Mouse (Mus musculus) heart, postnatal 25 days (tissue): ENCODE measurements around the gene Stxbp5l. TPM values are rescaled to one million over a fixed set of nuclear protein-coding genes. Genes with fewer than 3 reads are reported as not detected.
"Not testable (repeated sequence)": the region's sequence is repeated elsewhere in the genome, so short reads cannot be mapped to it uniquely, and the experiment has no call there.

ENCODE experiments used
- DNase-seq: peaks from one replicate; pipeline ENCODE4 v3.0.0; 2022; ENCODE audit warnings: low spot score
- intact Hi-C: fragments of 180-260 bp; cut with DNase I; formaldehyde crosslinking; loops from one replicate; pipeline ENCODE4 v1.15.1; 2025
- total RNA-seq, 2 experiments: library from RNA; stranded (reverse); gene quantifications; 2 replicates each; pipeline ENCODE4 v1.2.3; 2021

The Stxbp5l gene
- total RNA-seq, result not detected

DNA sequence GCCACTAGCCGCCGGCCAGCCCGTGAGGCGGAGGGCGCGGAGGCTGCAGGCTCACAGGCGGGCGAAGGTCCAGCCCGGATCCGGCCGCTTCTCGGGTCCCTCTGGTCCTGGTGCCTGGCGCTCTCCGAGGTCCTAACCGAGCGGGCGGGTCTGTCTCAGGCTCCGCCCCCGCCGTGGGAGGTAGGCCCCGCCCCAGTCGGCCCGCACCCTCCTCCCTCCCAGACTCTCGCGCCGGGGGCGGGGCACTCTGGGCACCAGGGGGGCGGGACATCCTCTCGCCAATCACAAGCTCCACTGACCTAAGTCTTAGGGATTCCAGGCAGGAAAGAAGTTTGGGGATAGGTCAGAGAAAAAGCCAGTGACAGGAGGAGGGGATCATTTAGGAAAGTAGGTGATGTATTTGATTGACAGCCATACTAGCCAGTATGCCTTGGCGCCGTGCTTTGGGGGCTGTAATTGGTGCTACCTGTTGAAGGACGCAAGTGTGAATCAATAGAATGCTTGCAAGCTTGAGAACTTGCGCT, at the start of gene Stxbp5l:
Gene Stxbp5l, minus strand, starts transcription at position 142 of the 524 bp plus-strand sequence.
- DNase-seq, result peak; percentile 53
- intact Hi-C loops, result no loop called here

DNA sequence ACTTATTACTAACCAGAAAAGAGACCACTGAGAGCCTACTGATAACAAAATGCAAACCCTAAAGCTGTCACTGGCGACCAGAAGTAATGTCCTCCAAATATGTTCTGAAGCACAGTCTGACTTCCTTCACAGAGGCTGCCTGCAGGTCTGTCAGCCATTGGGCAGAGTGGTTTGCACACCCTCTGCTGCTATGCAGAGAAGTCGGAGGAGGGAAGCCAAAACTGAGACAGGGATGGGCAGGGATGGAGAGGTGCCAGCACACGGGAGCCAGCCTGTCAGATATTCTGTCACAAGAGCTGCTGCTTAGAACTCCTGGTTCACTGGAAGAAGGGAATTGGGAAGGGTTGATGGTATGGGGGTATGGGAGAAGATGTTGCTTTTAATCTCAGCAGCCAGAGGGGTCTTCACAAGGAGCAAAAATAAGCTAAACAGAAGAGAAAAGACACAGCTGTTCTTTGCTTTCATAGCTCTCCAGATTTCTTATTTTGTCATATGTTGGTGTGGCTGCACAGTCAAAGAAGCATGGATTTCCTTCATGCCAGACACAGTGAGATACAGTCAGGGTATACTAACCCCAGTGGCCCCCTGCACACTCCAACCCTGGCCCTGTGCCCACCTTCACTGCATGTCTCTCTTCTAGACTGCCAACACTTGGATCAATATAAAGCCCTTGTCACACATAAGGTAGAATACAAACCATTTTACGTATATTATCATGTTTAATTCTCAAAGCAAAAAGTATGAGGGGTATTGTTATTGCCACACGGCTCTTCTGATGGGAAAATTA, 48.8 kb upstream of the Stxbp5l start:
- intact Hi-C loops, result no loop called here
- DNase-seq, result no peak

- DNase-seq, result no peak
- intact Hi-C loops, result no loop called here
Measured at GRCm38 (mm10) chr16:37425434-37425833, 40.7 kb upstream of the Stxbp5l start.

DNA sequence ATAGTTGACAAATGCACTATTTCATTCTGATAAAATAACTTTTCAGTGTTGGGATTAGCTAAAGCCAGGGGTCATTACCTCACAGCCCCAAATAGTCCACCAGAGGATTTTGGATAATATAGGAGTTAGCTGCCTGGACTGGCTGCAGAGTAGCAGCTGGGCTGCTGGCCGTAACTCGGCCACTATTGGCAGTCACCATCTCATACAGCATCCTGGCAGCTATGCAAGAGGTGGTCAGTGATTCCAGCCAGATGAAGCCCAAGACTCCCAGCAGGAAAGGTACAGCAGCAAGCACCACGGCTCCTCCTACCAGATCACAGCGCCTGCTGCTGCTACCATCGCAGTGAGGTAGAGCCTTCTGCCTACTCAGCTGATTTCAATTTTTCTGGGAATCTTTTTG, 38.1 kb upstream of the Stxbp5l start:
- intact Hi-C loops, result no loop called here
- no peak for DNase-seq

DNA sequence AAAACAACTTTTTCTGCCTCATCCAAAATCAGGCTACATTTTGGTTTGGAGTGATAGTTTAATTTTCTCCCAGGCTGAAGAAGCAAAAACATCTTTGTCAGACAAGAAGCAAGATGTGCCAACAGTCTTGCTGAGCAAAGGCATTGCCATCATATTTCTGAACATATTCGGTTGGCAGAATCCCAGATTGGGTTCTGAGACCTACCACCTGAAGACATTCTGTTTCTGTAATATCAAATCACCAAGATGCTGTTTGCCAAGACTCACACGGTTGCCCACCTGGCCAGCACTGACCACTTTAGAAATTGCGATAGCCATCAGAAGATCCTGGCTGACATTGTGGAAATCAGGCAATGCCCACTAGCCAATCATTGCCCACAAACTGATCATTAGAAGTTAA, 37.1 kb upstream of the Stxbp5l start:
- intact Hi-C loops, result no loop called here
- DNase-seq, result no peak

DNA sequence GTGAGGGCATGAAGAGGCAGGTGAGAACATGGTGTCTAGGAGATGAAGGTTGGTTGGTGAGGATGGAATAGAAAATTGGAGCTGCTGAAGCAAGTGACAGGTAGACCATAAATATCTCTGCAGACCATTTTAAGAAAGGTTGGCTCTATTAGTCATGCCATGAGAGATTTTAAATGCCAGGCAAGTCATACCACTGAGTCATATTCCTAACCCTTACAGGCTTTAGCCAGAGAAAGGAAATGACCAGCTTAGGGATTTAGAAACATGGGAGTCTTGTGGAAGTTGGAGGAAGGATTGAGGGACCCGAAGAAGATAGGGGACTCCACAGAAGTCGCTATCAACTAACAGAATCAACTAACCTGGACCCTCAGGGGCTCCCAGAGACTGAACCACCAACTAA, 35.8 kb upstream of the Stxbp5l start:
- DNase-seq, result no peak
- intact Hi-C loops, result no loop called here

DNA sequence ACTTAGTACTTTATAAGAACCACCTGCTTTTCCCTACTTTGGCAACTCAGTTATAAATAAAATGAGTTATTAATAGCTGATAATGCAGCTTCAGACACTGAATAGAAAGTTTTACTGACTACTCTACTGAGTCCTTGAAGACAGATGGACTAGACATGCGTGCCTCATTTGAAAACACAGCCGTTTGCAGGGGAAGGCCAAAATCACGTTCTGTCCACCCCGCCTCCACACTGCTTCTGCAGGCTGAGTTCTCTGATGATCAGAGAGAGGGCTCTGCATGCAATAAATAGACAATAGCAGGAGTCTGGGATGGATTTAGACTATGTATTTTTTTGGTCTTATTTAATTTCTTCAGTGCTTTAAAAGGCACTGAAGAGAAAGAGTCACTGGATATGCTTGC, 20.8 kb upstream of the Stxbp5l start:
- intact Hi-C loops, result no loop called here
- no peak for DNase-seq

DNA sequence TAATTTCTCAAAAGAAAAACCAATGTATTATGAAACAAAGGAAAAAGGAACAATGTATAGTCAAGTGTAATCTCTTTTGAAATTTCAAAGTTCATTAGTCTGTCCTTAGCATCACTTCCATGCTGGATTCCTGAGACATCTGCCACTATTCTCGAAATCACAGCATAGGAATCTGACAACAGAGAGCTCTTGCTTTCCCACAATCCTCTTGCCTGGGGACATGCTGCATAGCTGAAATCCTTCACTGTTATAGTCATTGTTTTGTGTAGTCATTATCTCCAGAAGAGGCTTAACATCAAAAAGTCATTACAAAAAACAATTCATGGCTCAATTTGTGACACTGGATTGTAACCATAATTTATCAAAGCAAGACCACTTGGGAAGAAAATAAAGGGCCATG, 20.2 kb upstream of the Stxbp5l start:
- intact Hi-C loops, result no loop called here
- no peak for DNase-seq

GRCm38 (mm10) chr16:37389964-37390363, 5.2 kb upstream of the Stxbp5l start:
- intact Hi-C loops, result no loop called here
- DNase-seq, result no peak

GRCm38 (mm10) chr16:37389201-37389905, 4.6 kb upstream of the Stxbp5l start:
- intact Hi-C loops, result no loop called here

DNA sequence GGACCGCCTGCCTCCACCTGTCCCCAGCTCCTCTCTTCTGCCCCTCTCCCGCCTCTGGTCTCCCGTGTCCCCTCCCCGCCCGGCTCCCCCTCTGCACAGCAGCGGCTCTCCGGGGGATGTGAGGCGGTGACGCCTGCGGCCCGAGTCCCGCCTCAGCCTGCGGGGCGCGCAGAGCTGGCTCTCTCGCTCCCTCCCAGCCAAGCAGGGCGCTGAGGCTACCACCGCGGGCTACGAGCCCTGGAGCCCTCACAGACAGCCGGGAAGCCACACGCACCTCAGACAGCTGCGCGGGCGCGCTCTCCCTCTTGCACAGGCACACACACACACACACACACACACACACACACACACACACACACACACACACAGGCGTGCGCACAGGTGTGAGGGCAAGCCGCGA, 393 bp downstream of the Stxbp5l start:
- DNase-seq, result no peak
- intact Hi-C loops, result no loop called here

More at GRCm38 (mm10) chr16:37389201-37389905, 4.6 kb upstream of the Stxbp5l start:
- DNase-seq, result no peak

DNA sequence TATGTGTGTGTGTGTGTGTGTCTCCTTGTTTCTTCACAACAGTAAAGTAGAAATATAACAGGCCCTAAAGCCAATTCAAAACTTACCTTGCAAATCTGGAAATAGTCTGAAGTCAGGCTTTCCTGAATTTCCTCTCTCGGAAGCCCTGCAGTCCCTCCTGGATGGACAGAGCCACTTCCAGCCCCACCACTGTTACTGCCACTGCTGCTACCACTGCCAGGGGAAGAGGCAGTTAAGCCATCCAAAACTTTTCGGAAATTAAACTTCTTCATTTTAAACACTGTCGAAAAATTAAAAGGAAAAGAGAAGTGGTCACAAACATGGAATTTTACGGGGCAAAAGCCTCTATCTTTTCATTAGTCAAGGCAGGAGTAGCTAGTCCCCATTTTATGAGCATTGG, 1.3 kb downstream of the Stxbp5l start:
- no peak for DNase-seq
- intact Hi-C loops, result no loop called here

DNA sequence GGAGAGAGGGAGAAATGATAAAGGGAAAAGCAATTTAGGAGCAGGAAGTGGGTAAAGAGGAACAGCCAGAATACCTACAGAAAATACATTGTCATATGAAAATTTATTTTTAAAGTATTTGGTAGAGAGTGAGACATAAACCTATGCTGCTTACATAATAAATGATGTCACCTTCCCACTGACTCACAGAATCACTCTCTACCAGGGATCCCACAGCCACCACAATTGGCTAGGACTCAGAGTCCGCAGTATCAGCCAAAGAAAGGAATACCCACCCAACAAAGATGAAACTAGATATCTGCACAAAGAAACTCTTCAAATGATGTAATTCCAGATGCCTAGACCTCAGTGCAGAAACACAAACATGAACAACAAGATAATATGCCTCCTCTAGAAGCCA, 12.0 kb downstream of the Stxbp5l start:
- DNase-seq, result no peak
- intact Hi-C loops, result no loop called here

- no peak for DNase-seq
- intact Hi-C loops, result no loop called here
Measured at GRCm38 (mm10) chr16:37367426-37367825, 17.3 kb downstream of the Stxbp5l start.

GRCm38 (mm10) chr16:37363958-37364357, 20.8 kb downstream of the Stxbp5l start:
- intact Hi-C loops, result no loop called here

GRCm38 (mm10) chr16:37355621-37356020, 29.1 kb downstream of the Stxbp5l start:
- no peak for DNase-seq
- intact Hi-C loops, result no loop called here

More at GRCm38 (mm10) chr16:37363958-37364357, 20.8 kb downstream of the Stxbp5l start:
- DNase-seq, result no peak

- no peak for DNase-seq
- intact Hi-C loops, result loop anchor here (2.0 kb wide), 1 partner anchor 336 kb away; no protein-coding TSS in a partner anchor
Measured at GRCm38 (mm10) chr16:37347092-37347491, 37.7 kb downstream of the Stxbp5l start.

DNA sequence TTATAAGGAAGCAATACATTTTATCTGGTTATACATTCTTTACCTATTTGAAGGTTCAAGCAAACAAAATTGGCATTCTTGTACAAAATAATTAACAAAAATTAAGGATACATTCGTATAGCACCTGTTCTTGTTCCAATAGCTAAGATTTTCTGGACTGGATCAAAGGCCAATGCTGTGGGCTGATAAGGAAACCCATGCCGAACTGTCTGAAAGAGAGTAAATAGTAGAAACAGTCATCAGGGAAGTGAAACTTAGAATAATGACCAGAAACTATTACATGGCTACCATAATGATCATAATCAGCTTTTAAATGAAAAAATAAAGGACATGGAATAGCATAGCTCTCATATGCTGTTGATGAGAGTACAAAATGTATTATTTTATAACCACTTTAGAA, 39.8 kb downstream of the Stxbp5l start:
- intact Hi-C loops, result no loop called here

GRCm38 (mm10) chr16:37341446-37341845, 43.3 kb downstream of the Stxbp5l start:
- intact Hi-C loops, DNase-seq: not testable (repeated sequence)

More for the DNA sequence above, 39.8 kb downstream of the Stxbp5l start:
- no peak for DNase-seq

GRCm38 (mm10) chr16:37338177-37338576, 46.6 kb downstream of the Stxbp5l start:
- DNase-seq, result no peak
- intact Hi-C loops, result no loop called here

DNA sequence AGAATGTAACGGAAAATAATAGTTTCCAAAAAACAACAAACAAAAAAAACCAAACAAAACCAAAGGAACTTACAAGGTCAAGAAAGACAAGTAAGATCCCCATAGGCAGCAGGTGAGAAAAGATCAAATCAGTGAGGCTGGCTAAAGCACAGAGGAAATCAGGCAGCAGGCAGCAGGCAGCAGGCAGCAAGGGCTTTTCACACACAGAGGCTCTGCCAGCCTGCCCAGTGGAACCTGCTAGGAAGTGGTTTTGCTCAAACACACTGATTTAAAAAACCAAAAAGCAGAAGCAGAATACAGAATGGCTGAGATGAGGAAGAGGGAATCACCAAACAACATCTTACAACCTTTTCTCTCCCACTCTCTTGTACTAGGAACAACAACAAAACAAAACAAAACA, 47.2 kb downstream of the Stxbp5l start:
- intact Hi-C loops, result no loop called here
- DNase-seq, result no peak
